Mouse (Mus musculus) mammary gland, adult 2 months (tissue): Measurements from ENCODE around the gene Col3a1. TPM values are rescaled to one million over a fixed set of nuclear protein-coding genes. Genes with fewer than 3 reads are reported as not detected.

Experiments
- polyA plus RNA-seq: library from polyadenylated mRNA; depleted of rRNA; stranded (reverse); fragments of >200 nt; gene quantifications from 2 replicates; pipeline ENCODE4 v1.2.3, GENCODE M21; 2012; ENCODE audit warnings: low replicate concordance; rRNA removed

Col3a1 gene
- 382 and 511 TPM in 2 replicates for polyA plus RNA-seq

DNA sequence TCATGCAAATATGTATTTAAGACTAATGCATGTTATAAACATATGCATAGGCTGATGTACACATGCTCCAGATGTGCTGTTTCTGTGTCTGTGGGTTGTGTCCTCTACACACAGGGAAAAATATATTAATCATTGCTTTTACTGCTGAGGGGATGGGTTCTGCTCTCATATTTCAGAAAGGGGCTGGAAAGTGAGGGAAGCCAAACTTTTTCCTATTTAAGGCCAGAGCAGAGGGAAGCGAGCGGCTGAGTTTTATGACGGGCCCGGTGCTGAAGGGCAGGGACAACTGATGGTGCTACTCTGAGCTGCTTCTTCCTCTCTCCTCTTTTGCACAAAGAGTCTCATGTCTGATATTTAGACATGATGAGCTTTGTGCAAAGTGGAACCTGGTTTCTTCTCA is at the start of gene Col3a1:
Gene Col3a1, plus strand, starts transcription at position 151 of the 400 bp plus-strand sequence.

Other genes starting within 250 kb of the Col3a1 start
- gene Col5a2, start 191.7 kb downstream of the Col3a1 start, polyA plus RNA-seq, result 29.0 and 39.3 TPM in 2 replicates